Mouse (Mus musculus): Measurements from ENCODE around the gene Fyn.
A peak's percentile ranks its signal among the peaks of the same experiment; 100 is the strongest.

Fyn gene

DNA sequence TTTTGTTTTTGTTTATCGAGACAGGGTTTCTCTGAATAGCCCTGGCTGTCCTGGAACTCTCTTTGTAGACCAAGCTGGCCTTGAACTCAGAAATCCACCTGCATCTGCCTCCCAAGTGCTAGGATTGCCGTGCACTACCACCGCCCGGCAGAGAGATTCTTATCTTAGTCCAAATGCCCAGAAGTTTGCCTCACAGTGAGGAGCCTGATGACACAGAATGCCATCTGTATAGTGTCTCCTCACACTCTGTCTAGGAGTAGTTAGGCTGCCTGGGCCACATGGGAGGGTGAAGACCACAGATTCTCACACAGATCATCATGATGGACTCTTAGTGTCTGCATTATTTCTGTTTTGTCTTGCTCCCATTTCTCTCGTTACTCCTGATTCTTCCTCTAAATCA is 140.1 kb downstream of the Fyn start:
- no peak for DNase-seq (ENCODE audit: low spot score)

- DNase-seq (ENCODE audit: low spot score): no peak
Measured at GRCm38 (mm10) chr10:39509937-39510336, 141.3 kb downstream of the Fyn start.

DNA sequence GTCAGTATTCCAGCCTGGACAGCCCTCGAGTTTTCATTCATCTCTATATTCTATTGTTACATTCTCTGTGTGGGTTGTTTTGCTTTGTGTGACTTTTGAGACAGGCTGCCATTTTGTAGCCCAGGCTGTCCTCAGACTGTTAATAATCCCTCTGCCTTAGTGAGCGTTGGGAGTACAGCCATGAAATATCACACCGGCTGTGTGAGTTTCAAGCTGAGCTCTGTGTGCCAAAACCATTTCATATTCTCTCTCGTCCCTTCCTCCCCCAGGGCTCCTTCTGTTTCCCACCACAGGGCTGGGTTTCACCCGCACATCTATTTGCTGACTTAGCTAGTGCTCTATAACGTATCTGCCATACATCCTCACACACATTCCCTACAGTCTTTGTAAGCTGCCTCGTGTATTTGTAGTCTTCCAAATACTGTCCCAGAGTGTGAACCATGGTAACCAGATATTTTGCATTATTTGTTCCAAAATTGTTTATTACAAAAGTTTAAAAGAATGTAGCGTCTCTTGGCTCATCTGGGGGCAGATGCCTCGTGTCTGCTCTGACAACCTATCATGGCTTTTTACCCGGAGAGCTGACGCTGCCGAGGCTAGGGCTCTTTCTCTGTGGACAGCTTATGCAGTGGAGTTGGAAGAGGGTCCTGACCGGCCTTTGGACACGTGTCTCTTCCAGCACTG is 144.1 kb downstream of the Fyn start:
- DNase-seq (ENCODE audit: low spot score): no peak

DNA sequence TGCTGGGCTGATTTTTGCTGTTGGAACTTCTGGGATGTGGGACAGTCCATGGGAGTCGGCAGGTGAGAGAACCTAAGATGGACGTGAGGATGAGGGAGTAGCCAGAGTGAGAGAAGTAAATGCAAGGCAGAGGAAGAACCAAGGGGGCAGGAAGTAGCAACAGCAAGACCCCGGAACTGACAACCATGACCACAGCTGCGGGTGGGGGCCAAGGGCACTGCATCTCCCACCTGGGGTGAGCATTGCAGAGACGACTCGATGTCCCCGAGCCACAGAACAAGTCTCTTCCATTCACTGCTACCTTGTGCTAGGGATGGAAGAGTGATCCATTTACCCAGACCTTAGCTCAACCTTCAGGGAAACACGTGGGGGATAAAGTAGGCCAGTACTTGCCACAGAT is 146.3 kb downstream of the Fyn start:
- DNase-seq (ENCODE audit: low spot score): no peak

DNA sequence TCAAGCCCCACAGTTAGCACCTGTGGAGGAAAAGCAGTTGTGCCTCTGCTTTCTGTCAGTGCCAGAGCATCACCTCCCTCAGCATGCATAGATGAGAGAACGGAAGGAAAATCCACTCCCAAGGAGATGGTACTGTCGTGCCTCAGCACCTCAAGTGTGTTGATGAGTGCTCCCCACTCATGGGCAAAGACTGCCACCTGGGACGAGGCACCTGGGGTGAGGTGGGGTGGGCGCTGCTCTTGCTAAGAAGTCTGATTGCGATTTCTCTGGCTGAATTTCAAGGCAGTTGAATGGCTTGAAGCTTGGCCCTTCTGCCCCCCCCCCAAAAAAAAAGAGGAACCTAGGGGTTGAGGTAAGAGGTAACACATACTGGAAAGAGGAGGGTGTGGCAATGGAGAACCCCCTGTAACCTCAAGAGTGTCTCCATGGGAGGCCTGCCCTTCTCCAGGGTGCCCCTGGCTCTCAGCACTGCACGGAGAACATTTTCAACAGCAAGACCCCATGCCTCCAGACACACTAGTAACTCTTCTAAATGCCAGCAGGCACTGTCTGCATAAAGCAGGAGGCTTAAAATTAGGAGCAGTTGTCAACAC is 148.0 kb downstream of the Fyn start:
- no peak for DNase-seq (ENCODE audit: low spot score)

- DNase-seq (ENCODE audit: low spot score): no peak
Measured at GRCm38 (mm10) chr10:39517375-39517774, 148.7 kb downstream of the Fyn start.

DNA sequence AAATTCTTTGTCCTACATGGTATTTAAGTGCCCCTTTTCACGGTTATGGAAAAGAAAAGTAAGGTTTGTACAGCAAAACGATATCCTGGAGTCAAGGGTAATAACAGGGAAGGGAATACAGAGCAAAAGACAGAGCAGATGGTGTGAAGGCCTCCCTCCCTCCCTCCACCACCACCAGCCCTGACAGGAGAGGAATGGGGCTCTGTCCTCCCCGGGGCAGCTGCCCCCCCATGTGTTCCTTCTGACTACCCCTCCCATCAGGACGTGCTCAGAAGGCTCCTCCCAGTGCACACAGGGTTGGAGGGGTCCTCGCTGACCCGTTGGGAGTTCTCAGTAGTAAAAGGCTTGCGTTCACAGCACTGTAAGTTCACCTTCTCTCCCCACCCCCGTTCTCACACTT is 149.6 kb downstream of the Fyn start:
- DNase-seq (ENCODE audit: low spot score): no peak

- peak; percentile 37 for DNase-seq (ENCODE audit: low spot score)
Measured at GRCm38 (mm10) chr10:39518859-39519258, 150.2 kb downstream of the Fyn start.

DNA sequence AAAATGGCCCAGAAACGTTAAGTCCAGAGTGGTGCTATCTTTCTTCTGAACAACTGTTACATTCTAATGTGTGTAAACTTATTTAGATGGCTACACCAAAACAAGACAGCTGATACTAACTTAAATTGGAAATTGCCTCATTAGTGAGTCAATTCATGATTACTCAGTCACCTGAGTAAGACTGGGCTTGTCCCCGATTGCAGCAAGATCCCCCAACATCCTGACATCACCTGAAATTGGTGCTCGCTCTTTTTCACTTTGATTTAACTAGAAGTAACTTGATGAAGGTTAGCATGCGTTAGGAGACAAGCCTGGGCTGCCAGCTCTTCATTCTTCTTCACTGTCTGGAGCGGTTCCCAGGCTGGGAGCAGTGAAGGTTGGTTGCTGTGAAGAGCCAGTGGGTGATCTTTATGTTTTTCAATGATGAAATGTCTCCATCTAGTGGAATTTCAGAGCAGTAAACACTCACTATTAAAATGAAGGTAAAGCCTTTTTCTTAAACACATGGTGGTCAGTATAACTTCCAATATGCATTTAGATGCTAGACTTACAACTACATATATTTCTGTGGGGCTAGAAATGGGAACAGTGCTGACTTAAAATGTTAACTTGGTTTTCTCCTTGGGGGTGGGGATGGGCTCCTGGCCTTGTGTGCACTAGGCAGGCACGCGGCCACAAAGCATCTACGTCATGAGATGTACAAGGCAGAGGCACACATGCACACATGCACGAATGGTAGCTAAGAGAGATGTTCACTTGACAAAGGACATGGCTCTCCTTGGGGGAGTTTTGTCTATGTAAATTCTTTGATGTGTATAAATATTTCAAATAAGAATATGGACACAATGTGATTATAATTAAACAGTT is 151.7 kb downstream of the Fyn start:
- peak; percentile 63 for DNase-seq (ENCODE audit: low spot score)

DNA sequence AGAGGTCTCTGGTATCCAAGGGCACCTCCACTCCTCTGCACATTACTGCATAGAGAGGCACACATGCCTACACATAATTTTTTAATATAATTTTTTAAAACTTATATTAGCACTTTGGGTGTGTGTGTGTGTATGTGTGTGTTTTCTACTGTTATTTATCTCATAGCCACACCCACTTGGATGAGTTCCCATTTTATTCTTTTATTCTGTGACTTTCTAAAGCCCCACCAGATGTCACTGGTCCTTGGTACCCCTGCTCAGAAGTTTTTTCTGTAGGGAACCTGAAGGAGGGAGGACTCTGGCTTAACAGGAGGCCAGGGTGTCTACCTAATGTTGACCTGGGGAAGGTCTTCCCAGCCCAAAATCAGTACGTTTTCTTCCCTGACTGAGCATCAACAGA is 152.7 kb downstream of the Fyn start:
- no peak for DNase-seq (ENCODE audit: low spot score)

GRCm38 (mm10) chr10:39521861-39522391 is 153.3 kb downstream of the Fyn start:
- no peak for DNase-seq (ENCODE audit: low spot score)

GRCm38 (mm10) chr10:39522857-39523614 is 154.4 kb downstream of the Fyn start:
- DNase-seq (ENCODE audit: low spot score): peak; percentile 52

DNA sequence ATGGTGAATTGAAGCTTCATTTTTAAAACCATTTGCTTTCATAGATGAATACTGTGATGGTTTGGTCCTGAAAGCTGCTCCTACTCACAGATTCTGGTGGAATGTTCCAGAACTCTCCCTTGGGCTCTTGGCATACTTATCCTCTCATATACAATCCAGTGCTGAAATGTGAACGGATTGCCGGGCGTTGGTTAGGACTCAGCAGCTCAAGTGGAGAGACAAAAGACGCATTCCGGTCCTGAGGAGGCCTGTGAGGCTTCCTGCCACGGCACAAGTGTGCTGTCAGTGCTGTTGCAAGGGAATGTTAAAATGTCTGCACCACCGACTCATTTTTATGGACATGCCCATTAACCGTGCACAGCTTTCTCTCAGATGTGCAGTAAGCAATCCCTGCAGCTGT is 155.7 kb downstream of the Fyn start:
- DNase-seq (ENCODE audit: low spot score): no peak

GRCm38 (mm10) chr10:39525431-39525830 is 156.8 kb downstream of the Fyn start:
- DNase-seq (ENCODE audit: low spot score): no peak

- DNase-seq (ENCODE audit: low spot score): no peak
Measured at GRCm38 (mm10) chr10:39527113-39527512, 158.5 kb downstream of the Fyn start.

- no peak for DNase-seq (ENCODE audit: low spot score)
Measured at GRCm38 (mm10) chr10:39529179-39529578, 160.5 kb downstream of the Fyn start.

- no peak for DNase-seq (ENCODE audit: low spot score)
Measured at GRCm38 (mm10) chr10:39532008-39532740, 163.5 kb downstream of the Fyn start.

DNA sequence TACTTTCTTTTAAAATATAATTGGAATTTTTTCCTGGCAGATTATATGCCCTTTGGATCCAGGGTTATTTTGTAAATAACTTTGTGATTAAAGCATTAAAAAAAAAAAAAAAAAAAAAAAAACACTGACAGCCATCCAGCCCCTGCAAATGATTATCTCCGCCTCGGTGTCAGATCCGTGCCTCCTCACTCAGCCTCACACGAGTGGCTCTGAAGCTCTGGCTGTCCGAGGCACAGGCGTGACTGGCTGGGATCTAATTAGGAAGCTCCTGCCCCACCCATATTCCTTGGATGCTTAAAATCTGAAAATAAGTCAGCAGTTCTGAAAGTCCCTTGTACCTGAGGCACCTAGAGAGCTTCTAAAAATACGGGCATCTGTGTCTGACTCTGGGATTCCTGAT is 164.2 kb downstream of the Fyn start:
- DNase-seq (ENCODE audit: low spot score): no peak

GRCm38 (mm10) chr10:39534324-39535026 is 165.8 kb downstream of the Fyn start:
- DNase-seq (ENCODE audit: low spot score): no peak

GRCm38 (mm10) chr10:39535347-39535746 is 166.7 kb downstream of the Fyn start:
- DNase-seq (ENCODE audit: low spot score): no peak

DNA sequence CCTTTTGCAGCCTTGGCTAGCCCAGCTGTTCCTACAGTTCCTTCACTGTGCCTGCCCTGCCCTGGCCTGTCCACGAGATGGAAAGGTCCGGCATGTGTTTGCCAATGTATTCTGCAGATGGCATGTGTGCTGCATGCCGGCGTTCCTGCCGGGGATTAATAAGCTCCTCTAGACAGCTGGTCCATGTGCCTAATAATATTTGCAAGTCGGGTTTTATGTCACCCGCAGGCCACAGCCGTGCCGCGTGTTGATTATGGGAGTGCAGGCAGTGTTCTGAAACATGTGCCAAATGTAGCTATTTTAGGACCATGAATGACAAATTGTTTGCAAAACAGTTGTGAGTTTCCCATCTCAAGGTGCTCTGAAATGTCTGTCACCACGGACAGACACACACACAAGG is 167.6 kb downstream of the Fyn start:
- no peak for DNase-seq (ENCODE audit: low spot score)
